19 mouse cellular contexts compared by ENCODE assay signal in the genomic region with DNA sequence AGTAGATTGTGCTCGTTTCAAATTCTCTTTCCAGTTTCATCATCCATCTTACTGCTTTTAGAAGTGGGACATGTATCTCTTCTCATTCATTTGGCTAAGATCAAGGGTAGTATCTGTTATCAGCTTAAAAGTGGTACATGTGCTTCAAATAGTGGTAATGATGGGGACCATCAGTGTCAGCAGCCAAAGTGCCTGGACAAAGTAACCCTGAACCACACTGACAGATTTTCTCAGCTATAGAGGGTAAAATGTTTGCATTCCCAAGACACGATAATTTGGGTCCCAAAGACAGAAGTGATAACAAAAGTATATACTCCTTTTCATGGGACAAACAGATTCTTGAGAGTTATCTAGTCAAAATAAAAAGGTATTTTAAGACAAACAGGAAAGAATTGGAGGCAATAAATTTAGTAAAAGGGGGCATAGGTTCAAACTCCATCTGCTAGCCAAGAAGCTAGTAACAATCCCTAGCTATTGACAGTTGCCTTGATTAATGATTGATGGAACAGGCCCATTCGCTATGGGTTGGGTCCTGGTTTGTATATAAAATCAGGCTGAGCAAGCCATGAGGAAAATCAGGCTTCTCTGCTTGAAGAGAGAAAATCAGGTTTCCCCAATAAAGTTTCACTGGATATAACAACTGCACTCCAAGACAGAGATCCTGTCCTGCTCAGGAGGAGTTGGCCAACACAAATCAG.
"Had no signal": no experiment of that assay in that cellular context is flagged by ENCODE, and none has a peak within 500 bp of the region (broad histone marks: within the 10 kb centered on the region; RNA-seq: fewer than 3 reads in every experiment).

No protein-coding gene starts in this region.

- H3K4me1 ChIP-seq: midbrain, embryonic 10.5 days; midbrain, embryonic 12.5 days; neural tube, embryonic 13.5 days; neural tube, embryonic 15.5 days had no signal

- H3K27ac ChIP-seq: midbrain, embryonic 10.5 days; midbrain, embryonic 12.5 days; neural tube, embryonic 13.5 days; neural tube, embryonic 15.5 days had no signal

- H3K9ac ChIP-seq: lung, embryonic 14.5 days; midbrain, embryonic 12.5 days; neural tube, embryonic 13.5 days; neural tube, embryonic 15.5 days had no signal

- H3K9me3 ChIP-seq: midbrain, embryonic 10.5 days; midbrain, embryonic 12.5 days; neural tube, embryonic 13.5 days; neural tube, embryonic 15.5 days had no signal

- ATAC-seq: midbrain, embryonic 16.5 days had no signal

- H3K4me2 ChIP-seq: lung, embryonic 14.5 days; midbrain, embryonic 12.5 days; neural tube, embryonic 13.5 days; neural tube, embryonic 15.5 days had no signal

- H3K36me3 ChIP-seq: midbrain, embryonic 10.5 days; midbrain, embryonic 12.5 days; neural tube, embryonic 13.5 days; neural tube, embryonic 15.5 days had no signal

- DNase-seq: lung, adult 18-20 months; lung, embryonic 14.5 days; lung, postnatal 10 days; lung, postnatal 4 days; midbrain, embryonic 14.5 days; retina, postnatal 1 day; right cerebral cortex, adult 18-20 months; right cerebral cortex, postnatal 25 days; right cerebral cortex, postnatal 4 days; spleen, adult 18-20 months; thymus, adult 18-20 months; thymus, postnatal 14 days; thymus, postnatal 4 days had no signal

- H3K27me3 ChIP-seq: midbrain, embryonic 12.5 days; neural tube, embryonic 13.5 days; neural tube, embryonic 15.5 days had no signal

- H3K4me3 ChIP-seq: midbrain, embryonic 10.5 days; midbrain, embryonic 12.5 days; myocyte; neural tube, embryonic 13.5 days; neural tube, embryonic 15.5 days had no signal
